Comparison of ENCODE assay signal across 8 mouse cellular contexts in the genomic region with DNA sequence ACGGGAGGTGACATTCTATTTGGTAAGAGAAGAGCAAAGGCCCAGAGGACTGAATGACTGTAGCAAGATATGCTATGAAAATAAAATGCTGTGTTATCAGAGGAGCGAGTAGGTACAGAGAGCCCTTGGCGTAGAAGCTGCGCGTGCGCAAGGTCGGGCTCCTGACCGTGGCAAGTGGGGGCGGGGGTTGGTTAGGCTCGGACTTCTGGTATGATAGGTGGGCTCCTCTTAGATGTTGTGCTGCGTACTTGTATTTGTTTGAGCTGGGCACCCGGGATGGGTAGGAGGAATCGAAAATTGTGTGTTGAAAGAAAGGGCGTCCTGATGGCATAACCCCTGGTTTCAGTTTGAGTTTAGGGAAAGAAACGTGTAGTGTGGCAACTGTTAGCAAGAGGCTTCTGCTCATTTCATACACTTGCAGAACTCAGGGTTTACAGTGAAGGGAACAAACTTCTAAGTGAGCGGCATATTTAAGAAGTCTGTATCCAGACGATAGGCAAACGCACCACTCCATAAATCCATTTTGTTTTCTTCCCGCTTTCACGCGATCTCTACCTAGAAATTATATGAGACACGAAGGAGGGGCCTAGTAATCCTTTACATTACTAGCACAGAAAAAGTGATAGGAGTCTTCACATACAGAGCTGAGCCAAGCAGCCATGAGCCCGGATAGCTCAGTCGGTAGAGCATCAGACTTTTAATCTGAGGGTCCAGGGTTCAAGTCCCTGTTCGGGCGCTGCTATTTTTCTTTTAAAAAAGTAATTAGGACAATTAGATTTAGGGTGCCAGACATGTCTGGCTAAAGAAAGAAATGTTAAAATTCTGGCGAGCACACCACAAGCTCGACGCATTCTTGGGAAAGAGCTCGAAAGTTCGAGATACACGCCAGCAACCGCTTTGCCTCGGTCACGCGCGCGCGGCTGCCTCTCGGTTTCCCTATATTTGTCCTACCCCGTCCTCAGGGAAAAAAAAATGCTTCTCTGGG. TPM values are rescaled to one million over a fixed set of nuclear protein-coding genes. Genes with fewer than 3 reads are reported as not detected.
A peak's percentile ranks its signal among the peaks of the same experiment; 100 is the strongest.
DNase-seq lines count a peak whose midpoint lies in the region; ATAC-seq and TF ChIP-seq lines count a peak whose summit lies in the region.

No protein-coding gene starts in this region.

- H3K27ac ChIP-seq in gastrocnemius, adult 2 months, result peak overlapping the region; percentile 93
- H3K27ac ChIP-seq in hindbrain, postnatal 0 days, result peak overlapping the region; percentile 77
- peak overlapping the region; percentile 91 for H3K27ac ChIP-seq in left cerebral cortex, adult 2 months
- H3K27ac ChIP-seq in macrophage, result peak overlapping the region; percentile 66

- ATAC-seq in common myeloid progenitor, adult 5-6 weeks (replicated peaks; ENCODE audit: low read depth, poor library complexity, severe bottlenecking), result peak; percentile 47
- peak; percentile 69 for ATAC-seq in hindbrain, postnatal 0 days

- peak overlapping the region; percentile 81 for H3K4me3 ChIP-seq in gastrocnemius, adult 2 months
- H3K4me3 ChIP-seq in hindbrain, postnatal 0 days (ENCODE audit: low read length), result peak overlapping the region; percentile 64
- peak overlapping the region; percentile 57 for H3K4me3 ChIP-seq in left cerebral cortex, adult 2 months
- H3K4me3 ChIP-seq in macrophage (ENCODE audit: inconsistent target), result peak overlapping the region; percentile 82

- no peaks in the 10 kb centered on the region for H3K79me2 ChIP-seq in macrophage (ENCODE audit: inconsistent target)

- no peak for TF ChIP-seq CTCF in gastrocnemius, adult 2 months (IDR thresholded peaks at IDR 0.05)
- TF ChIP-seq CTCF in hindbrain, postnatal 0 days (IDR thresholded peaks at IDR 0.05; ENCODE audit: low read depth), result no peak
- TF ChIP-seq CTCF in left cerebral cortex, adult 2 months (IDR thresholded peaks at IDR 0.05), result no peak

- 0 out of 2 replicates have a peak, but pooled peaks cover 7% of the 10 kb centered on the region for H3K4me1 ChIP-seq in hindbrain, postnatal 0 days (ENCODE audit: insufficient read depth, low read length)

- intact Hi-C loops in gastrocnemius, adult 2 months (cut with DNase I), result no loop called here
- intact Hi-C loops in left cerebral cortex, adult 2 months (cut with DNase I), result loop anchor here (2.0 to 5.0 kb wide), 4 partner anchors 38 to 497 kb away; partner anchors contain the start of genes Dtx4 and Osbp

- under 1% methylated on average over 41 of the region's 41 CpGs for WGBS in hindbrain, postnatal 0 days
- WGBS in macrophage (ENCODE audit: missing documents), result under 1% methylated on average over 41 of the region's 41 CpGs

- peak overlapping the region; percentile 56 for H3K4me2 ChIP-seq in hindbrain, postnatal 0 days (ENCODE audit: low read depth, low read length)

- H3K9me3 ChIP-seq in hindbrain, postnatal 0 days (ENCODE audit: low read length), result no peaks in the 10 kb centered on the region

- H3K36me3 ChIP-seq in hindbrain, postnatal 0 days (ENCODE audit: insufficient read depth, low read length), result no peaks in the 10 kb centered on the region
- no peaks in the 10 kb centered on the region for H3K36me3 ChIP-seq in macrophage (ENCODE audit: inconsistent target)

- peak; percentile 89 for DNase-seq in ZHBTc4 (ENCODE audit: low read depth, low spot score)
- DNase-seq in gastrocnemius, adult 2 months, result peak; percentile 92
- DNase-seq in hindbrain, postnatal 0 days (ENCODE audit: low spot score), result peak; percentile 93
- DNase-seq in left cerebral cortex, adult 2 months (ENCODE audit: extremely low spot score in 1 of 2, low spot score in 2 of 2), result peak; percentile 89 to 90
- peak; percentile 74 for DNase-seq in retina, postnatal 7 days (ENCODE audit: low read depth, low spot score)
- peak; percentile 77 to 81 for DNase-seq in urinary bladder, adult 18-20 months (ENCODE audit: low spot score in 2 of 2)

- peak overlapping the region; percentile 43 for H3K9ac ChIP-seq in hindbrain, postnatal 0 days (replicated peaks; ENCODE audit: low read length)

- no peaks in the 10 kb centered on the region for H3K27me3 ChIP-seq in hindbrain, postnatal 0 days (ENCODE audit: insufficient read depth, low read length)

RNA-seq across cellular contexts. Expression of gene Olfr1423, which starts 35.4 kb away (rescaled TPM):
- not detected in 2 replicates for total RNA-seq in common myeloid progenitor, adult 5-6 weeks (2017)
- total RNA-seq in gastrocnemius, adult 2 months (2021), result not detected
- not detected in 2 replicates for total RNA-seq in hindbrain, postnatal 0 days (2014; rRNA removed)
- not detected in 2 replicates for polyA plus RNA-seq in hindbrain, postnatal 0 days (2015; fragmentation: Nextera tagmentation; extraction: Ambion mirVana)
- total RNA-seq in left cerebral cortex, adult 2 months (2021), result not detected
- not detected for total RNA-seq in macrophage (2018; cell fraction: chromatin; rRNA removed)
- not detected for total RNA-seq in macrophage (2018; cell fraction: cytosol; rRNA removed)
- total RNA-seq in macrophage (2018; cell fraction: nucleus; rRNA removed), result not detected
- not detected in 3 replicates for polyA plus RNA-seq in macrophage (2018)

RNA-seq across cellular contexts. Expression of gene Osbp, which starts 39.9 kb away (rescaled TPM):
- total RNA-seq in common myeloid progenitor, adult 5-6 weeks (2017), result 31.4 and 47.0 TPM in 2 replicates
- total RNA-seq in gastrocnemius, adult 2 months (2021), result 10 to 100 TPM; 54.3 to 62.9 TPM
- total RNA-seq in hindbrain, postnatal 0 days (2014; rRNA removed), result 25.5 and 28.0 TPM in 2 replicates
- polyA plus RNA-seq in hindbrain, postnatal 0 days (2015; fragmentation: Nextera tagmentation; extraction: Ambion mirVana), result 2.5 and 2.6 TPM in 2 replicates
- total RNA-seq in left cerebral cortex, adult 2 months (2021), result 10 to 100 TPM; 55.6 to 57.0 TPM
- total RNA-seq in macrophage (2018; cell fraction: chromatin; rRNA removed), result 10 to 100 TPM; 11.5 to 33.6 (median 23.9) TPM
- 10 to 100 TPM; 24.6 to 46.9 (median 36.0) TPM for total RNA-seq in macrophage (2018; cell fraction: cytosol; rRNA removed)
- 10 to 100 TPM; 16.3 to 53.2 (median 36.8) TPM for total RNA-seq in macrophage (2018; cell fraction: nucleus; rRNA removed)
- 27.8 to 35.2 TPM (median 29.0 TPM) in 3 replicates for polyA plus RNA-seq in macrophage (2018)

RNA-seq across cellular contexts. Expression of gene Olfr1424, which starts 56.8 kb away (rescaled TPM):
- total RNA-seq in common myeloid progenitor, adult 5-6 weeks (2017), result not detected in 2 replicates
- not detected for total RNA-seq in gastrocnemius, adult 2 months (2021)
- total RNA-seq in hindbrain, postnatal 0 days (2014; rRNA removed), result not detected in 2 replicates
- not detected in 2 replicates for polyA plus RNA-seq in hindbrain, postnatal 0 days (2015; fragmentation: Nextera tagmentation; extraction: Ambion mirVana)
- total RNA-seq in left cerebral cortex, adult 2 months (2021), result not detected
- total RNA-seq in macrophage (2018; cell fraction: chromatin; rRNA removed), result not detected
- total RNA-seq in macrophage (2018; cell fraction: cytosol; rRNA removed), result not detected
- not detected for total RNA-seq in macrophage (2018; cell fraction: nucleus; rRNA removed)
- not detected in 3 replicates for polyA plus RNA-seq in macrophage (2018)

Comparison
In these comparisons a context has a peak if more than half of its experiments do, and no peak if none do; other contexts are left out.
1. Peak in every context shown above with its lines: DNase-seq, ATAC-seq, H3K4me3 ChIP-seq and H3K27ac ChIP-seq.